Mouse (Mus musculus): ENCODE measurements around the gene Ofcc1.

DNA sequence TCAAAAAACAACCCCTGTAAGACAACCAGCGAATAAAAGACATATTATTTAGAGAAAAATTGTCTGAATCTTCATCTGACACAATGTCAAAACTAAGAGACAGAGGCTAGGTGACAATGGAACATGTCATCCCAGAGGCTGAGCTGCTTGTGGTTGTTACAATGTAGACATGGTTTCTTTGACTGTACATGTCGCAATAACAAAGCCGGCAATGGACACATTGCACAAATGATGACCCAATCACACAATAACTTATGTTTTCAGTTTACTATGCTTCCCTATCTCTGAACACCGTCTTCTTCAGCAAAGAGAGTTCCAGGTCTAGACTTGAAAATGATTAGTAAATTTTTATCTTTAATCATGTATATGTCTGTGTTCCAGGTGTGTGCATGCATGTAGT, 332.4 kb downstream of the Ofcc1 start:
- no peak for TF ChIP-seq CTCF (IDR thresholded peaks at IDR 0.05; ENCODE audit: low read depth, low read length)
- TF ChIP-seq POLR2A (IDR thresholded peaks at IDR 0.05; ENCODE audit: borderline replicate concordance, low read depth, low read length): no peak

Measured in bone marrow macrophage, adult 2 months (primary cell).